Mouse (Mus musculus) layer of hippocampus, adult 2 months (tissue): ENCODE measurements at regions not wholly inside any gene's neighbourhood (a gene's known extent, or its start where the extent isn't known, plus 50 kb on each side); places are given as distances from the start of the nearest gene placed in this dataset.

Experiments used
- DNase-seq, 2 experiments: peaks; one replicate each; pipeline ENCODE4 v3.0.0; 2022; ENCODE audit warnings: low spot score in 2 of 2
- H3K27ac ChIP-seq: fragments of 200-600 bp; 2 replicates; pipeline ENCODE4 v1.8.1; 2022
- H3K4me3 ChIP-seq: fragments of 200-600 bp; 2 replicates; pipeline ENCODE4 v1.8.1; 2022; ENCODE audit warnings: mild to moderate bottlenecking
- CTCF ChIP-seq: fragments of 200-600 bp; conservative IDR thresholded peaks from 2 replicates; pipeline ENCODE4 v1.8.1; 2022; ENCODE audit warnings: antibody characterized with exemption, mild to moderate bottlenecking, moderate library complexity

DNA sequence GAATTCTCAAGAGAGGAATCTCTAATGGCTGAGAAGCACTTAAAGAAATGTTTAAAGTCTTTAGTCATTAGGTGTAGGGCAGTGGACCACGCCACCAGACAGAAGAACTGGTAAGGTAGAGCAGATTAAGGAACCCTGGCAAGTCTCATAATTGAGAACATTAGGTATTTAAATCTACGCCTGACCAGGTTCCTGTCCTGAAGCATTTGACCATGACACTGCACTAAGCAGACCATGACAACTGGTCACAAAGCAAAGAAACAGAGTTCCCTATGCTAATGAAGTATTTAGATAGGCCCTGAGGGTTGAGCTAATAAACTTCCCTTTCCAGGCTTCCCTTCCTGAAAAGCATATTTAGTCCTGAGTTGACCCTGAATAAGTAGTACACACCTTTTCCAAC is 562.3 kb downstream of the Cdh11 start:
- no peak overlapping the region for H3K27ac ChIP-seq
- TF ChIP-seq CTCF: no peak
- H3K4me3 ChIP-seq: no peak overlapping the region
- no peak for DNase-seq

DNA sequence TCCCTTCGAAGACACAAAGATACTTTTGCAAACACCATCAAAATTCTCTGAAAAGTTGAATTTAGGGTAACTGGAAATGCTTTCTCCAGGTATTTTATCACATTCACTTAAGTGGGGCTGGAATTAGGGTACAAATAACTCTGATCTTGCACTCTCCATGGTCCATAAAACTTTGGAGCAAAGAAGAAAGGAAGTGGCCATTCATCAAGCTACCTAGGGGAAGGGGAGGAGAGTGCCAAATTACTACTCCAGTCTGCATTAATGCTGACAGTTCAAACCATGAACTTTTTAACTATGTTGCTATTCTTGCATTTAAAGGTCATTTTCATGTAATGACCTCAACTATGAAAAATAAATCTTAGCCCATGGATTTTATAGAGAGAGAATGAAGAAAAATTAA is 579.8 kb downstream of the Cdh11 start:
- DNase-seq: no peak
- no peak overlapping the region for H3K27ac ChIP-seq
- TF ChIP-seq CTCF: no peak
- H3K4me3 ChIP-seq: no peak overlapping the region

GRCm38 (mm10) chr8:102159541-102160197 is 625.8 kb downstream of the Cdh11 start:
- TF ChIP-seq CTCF: no peak
- no peak for DNase-seq
- Histone ChIP-seq H3K27ac (no peak overlapping the region), H3K4me3 (no peak overlapping the region)

- TF ChIP-seq CTCF: no peak
- Histone ChIP-seq H3K27ac (no peak overlapping the region), H3K4me3 (no peak overlapping the region)
- no peak for DNase-seq
These were observed 666.8 kb downstream of the Cdh11 start for GRCm38 (mm10) chr8:102118657-102119056.

- Histone ChIP-seq H3K27ac (no peak overlapping the region), H3K4me3 (no peak overlapping the region)
- DNase-seq: no peak
- TF ChIP-seq CTCF: no peak
These were observed 668.5 kb downstream of the Cdh11 start for GRCm38 (mm10) chr8:102116846-102117403.

DNA sequence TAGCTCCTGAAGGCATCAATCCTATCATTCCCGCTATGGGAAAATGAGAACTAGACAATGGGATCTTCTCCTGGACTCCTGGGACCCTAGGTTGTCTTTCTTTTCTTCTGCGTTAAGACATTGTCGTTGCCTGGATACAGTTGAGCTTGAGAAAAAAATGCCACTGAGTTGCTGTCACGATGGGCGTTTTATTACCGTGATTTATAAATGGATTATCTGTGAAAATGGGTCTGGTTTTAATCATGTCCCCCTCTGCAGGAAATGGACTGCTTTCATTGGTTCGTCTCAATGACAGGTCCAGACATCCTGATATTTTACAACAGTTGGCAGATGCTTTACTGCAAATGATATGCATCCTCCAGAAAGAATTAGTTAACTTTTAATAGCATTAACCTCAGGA is 681.7 kb downstream of the Cdh11 start:
- Histone ChIP-seq H3K27ac (no peak overlapping the region), H3K4me3 (no peak overlapping the region)
- no peak for DNase-seq
- TF ChIP-seq CTCF: no peak

DNA sequence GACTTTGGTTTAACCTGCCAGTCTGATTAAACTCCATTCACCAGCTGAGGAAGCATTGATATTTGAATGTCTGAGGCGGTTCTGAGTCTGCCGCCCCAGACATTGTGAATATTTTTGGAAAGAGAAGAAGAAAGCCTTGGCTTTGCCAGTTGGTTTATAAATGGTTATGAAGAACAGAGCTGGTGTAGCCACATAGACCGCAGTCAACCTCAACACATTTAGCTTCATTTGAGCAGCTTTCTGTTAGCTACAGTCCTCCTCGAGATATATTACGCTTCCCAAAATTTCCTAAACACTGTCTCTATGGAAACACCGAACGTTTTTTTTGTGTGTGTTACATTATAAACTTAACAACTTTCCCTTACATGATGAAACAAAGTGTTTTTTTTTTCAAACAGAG is 688.7 kb downstream of the Cdh11 start:
- no peak for DNase-seq
- no peak for TF ChIP-seq CTCF
- no peak overlapping the region for H3K27ac ChIP-seq
- H3K4me3 ChIP-seq: no peak overlapping the region

DNA sequence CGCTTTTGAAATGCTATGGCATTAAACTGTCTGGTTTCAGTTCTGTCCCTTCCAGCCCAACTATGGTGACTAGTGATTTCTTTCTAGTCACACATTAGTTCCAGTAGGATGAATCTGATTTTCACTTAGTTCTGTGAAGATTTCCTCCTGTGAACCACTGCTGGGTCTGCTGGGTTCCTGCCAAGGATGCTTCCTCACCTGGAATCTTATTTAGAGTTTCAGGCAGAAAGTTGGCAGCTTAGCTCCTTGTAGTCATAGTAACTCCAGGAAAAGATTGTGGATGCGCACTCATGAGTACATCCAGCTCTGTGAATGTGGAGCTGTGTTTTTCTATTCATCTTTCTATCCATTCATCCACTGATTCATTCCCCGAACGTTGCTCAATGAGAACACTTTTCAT is 699.5 kb downstream of the Cdh11 start:
- no peak for DNase-seq
- no peak for TF ChIP-seq CTCF

GRCm38 (mm10) chr8:102075611-102076010 is 709.8 kb downstream of the Cdh11 start:
- DNase-seq: peak in 1 of 2 experiments; percentile 32
- no peak for TF ChIP-seq CTCF
- Histone ChIP-seq H3K4me3 (no peak overlapping the region), H3K27ac (no peak overlapping the region)

More for the DNA sequence above, 699.5 kb downstream of the Cdh11 start:
- Histone ChIP-seq H3K4me3 (no peak overlapping the region), H3K27ac (no peak overlapping the region)

- Histone ChIP-seq H3K27ac (no peak overlapping the region), H3K4me3 (no peak overlapping the region)
- peak; percentile 67 for TF ChIP-seq CTCF
- no peak for DNase-seq
These were observed 721.3 kb downstream of the Cdh11 start for GRCm38 (mm10) chr8:102064137-102064536.

DNA sequence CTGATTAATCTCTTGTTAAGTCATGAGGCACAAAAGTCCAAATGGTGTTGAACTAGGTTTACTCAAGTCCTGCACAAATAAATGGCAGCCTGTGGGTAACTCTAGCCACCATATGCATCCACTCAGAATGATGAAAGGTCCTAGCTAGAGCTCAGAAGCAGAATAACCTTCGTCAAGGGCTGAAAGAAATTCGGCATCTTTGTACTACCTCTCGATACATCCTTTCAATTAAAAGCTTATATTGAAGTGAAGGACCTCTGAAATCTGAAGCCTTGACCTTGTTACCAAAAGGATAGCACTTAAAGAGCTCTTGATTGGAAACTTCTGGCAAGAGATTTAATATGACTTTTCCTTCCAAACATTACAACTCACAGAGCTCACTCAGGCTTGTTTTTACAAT is 732.0 kb downstream of the Cdh11 start:
- no peak overlapping the region for H3K27ac ChIP-seq
- no peak for TF ChIP-seq CTCF
- H3K4me3 ChIP-seq: no peak overlapping the region
- no peak for DNase-seq

DNA sequence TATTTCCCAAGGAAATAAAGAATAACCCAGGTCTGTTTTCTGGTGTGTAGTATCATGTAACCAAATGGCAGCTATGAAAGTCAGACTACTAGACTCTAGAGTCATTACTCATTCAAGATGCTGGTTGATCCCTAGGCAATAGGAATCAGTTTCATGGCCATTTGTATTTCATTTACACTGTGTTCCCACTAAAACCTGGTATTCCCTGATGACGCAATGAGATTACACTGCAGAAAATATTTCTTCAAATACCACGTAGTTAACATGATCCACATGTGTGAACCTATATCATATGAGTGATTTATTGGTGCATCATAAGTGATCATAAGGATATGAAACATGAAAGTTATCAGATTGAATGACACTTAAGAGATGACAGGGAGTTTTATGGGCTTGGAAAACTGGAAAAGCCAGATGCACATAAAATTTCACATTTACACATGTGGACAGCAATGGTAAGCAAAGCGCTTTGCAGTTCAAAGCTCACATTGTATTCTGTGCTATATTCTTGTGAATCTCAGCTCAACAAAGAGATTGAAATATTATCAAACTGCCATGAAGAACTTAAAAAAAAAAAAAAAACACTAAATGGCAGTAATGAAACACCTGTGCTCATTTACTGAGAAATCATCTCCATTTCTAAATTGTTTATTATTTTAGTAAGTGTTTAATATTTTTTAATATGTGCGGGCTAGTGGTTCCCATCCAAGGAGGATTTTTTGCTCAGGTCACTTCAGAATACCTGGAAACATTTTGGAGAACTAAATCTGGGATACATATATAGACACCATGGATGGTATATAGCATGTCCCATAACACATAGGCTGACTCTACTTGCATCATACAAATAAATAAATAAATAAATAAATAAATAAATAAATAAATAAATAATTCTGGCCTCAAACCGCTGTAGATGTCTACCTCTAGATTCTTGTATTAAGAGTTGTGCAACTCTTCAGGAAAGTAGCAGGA is 758.2 kb downstream of the Cdh11 start:
- DNase-seq: no peak
- TF ChIP-seq CTCF: no peak
- no peak overlapping the region for H3K27ac ChIP-seq
- no peak overlapping the region for H3K4me3 ChIP-seq

DNA sequence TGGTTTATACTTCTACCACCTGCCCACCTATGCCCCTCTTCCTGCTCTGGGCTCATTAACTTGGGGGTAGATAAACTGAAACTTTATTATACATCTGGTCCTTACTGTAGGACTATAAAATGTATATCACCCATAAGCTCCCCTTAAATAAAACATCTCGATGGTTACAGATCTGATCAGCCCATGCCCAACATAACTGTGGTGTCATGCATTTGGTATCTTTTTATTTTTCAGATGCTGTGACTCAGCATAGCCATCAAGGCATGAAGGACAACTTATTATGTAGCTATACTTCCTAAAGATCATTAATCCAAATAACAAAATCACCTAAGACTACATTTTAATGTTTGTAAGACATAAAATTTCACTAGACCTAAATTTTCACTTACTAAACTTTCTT is 761.0 kb downstream of the Cdh11 start:
- no peak for DNase-seq
- no peak overlapping the region for H3K27ac ChIP-seq
- TF ChIP-seq CTCF: no peak
- H3K4me3 ChIP-seq: no peak overlapping the region
